Mouse (Mus musculus) spleen, adult 2 months (tissue): ENCODE measurements around the gene Angel1.

Experiments used
- CTCF ChIP-seq: fragments of 200-500 bp; IDR thresholded peaks from 2 replicates; pipeline ENCODE4 v1.5.1; 2011; ENCODE audit warnings: mild to moderate bottlenecking, inconsistent platforms; ENCODE audit not compliant: insufficient read depth, insufficient read length, insufficient replicate concordance; ENCODE audit errors: extremely low read depth
- POLR2A ChIP-seq: fragments of 200-500 bp; IDR thresholded peaks from 2 replicates; pipeline ENCODE4 v1.6.1; 2011; ENCODE audit warnings: low read depth, low read length, inconsistent platforms

DNA sequence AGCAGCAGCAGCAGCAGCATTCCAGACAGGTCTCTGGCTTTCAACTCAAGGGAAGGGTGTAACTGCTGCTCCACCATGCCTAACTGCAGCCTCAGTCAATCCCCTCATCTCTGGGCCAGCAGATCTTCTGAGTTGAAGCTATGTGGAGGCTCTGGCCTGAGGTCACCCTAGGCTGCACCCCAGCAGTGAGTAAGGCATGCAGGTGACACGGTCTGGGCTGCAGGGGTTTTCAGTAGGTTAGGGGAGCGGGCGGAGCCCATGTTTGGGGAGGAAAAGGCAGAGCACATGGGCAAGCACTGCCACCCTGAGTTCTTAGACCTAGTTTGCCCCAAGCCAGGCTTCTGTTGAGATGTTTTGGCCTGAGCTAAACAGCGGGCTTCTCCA lies 25.3 kb downstream of the Angel1 start:
- TF ChIP-seq CTCF: no peak
- no peak for TF ChIP-seq POLR2A
